Mouse (Mus musculus): ENCODE measurements around the gene Nrip2. TPM values are rescaled to one million over a fixed set of nuclear protein-coding genes. Genes with fewer than 3 reads are reported as not detected.
"Not testable (repeated sequence)": the region's sequence is repeated elsewhere in the genome, so short reads cannot be mapped to it uniquely, and the experiment has no call there.

Nrip2 gene
- polyA plus RNA-seq, 1 experiment from 2014 or later: 6.1 TPM

GRCm38 (mm10) chr6:128363007-128363825 is 35.9 kb upstream of the Nrip2 start:
- peak overlapping the region; percentile 67 for H3K4me3 ChIP-seq (ENCODE audit: low read depth, low read length)
- ATAC-seq (replicated peaks; ENCODE audit: low FRiP score, low TSS enrichment, low read depth): no peak; the same call in 1 of the 2 replicates
- H3K4me2 ChIP-seq (ENCODE audit: low read length): peak overlapping the region; percentile 79
- 1% methylated on average over 45 of the region's 46 CpGs for WGBS
- H3K4me1 ChIP-seq (replicated peaks; ENCODE audit: control insufficient read depth, insufficient read depth, low read length): peaks cover 17% of the 10 kb centered on the region
- no peaks in the 10 kb centered on the region for H3K27me3 ChIP-seq (replicated peaks; ENCODE audit: control insufficient read depth, insufficient read depth, low read length)
- H3K9ac ChIP-seq (ENCODE audit: low read length): peak overlapping the region; percentile 92
- H3K27ac ChIP-seq (ENCODE audit: low read depth): peak overlapping the region; percentile 95
- no peaks in the 10 kb centered on the region for H3K9me3 ChIP-seq (ENCODE audit: control insufficient read depth, low read length)
- DNase-seq (ENCODE audit: low spot score): peak; percentile 83
- H3K36me3 ChIP-seq (ENCODE audit: control insufficient read depth, insufficient read depth, low read length): peaks cover 35% of the 10 kb centered on the region

- ATAC-seq (replicated peaks; ENCODE audit: low FRiP score, low TSS enrichment, low read depth): no peak
- H3K4me2 ChIP-seq (ENCODE audit: low read length): no peak overlapping the region
- H3K9me3 ChIP-seq (ENCODE audit: control insufficient read depth, low read length): no peaks in the 10 kb centered on the region
- peaks cover 40% of the 10 kb centered on the region for H3K36me3 ChIP-seq (ENCODE audit: control insufficient read depth, insufficient read depth, low read length)
- H3K27me3 ChIP-seq (replicated peaks; ENCODE audit: control insufficient read depth, insufficient read depth, low read length): no peaks in the 10 kb centered on the region
- 69% methylated on average over 6 of the region's 6 CpGs for WGBS
- H3K27ac ChIP-seq (ENCODE audit: low read depth): no peak overlapping the region
- H3K4me1 ChIP-seq (replicated peaks; ENCODE audit: control insufficient read depth, insufficient read depth, low read length): peaks cover 17% of the 10 kb centered on the region
- no peak overlapping the region for H3K4me3 ChIP-seq (ENCODE audit: low read depth, low read length)
- DNase-seq (ENCODE audit: low spot score): no peak
- H3K9ac ChIP-seq (ENCODE audit: low read length): no peak overlapping the region
These were observed 34.4 kb upstream of the Nrip2 start for GRCm38 (mm10) chr6:128364721-128365120.

GRCm38 (mm10) chr6:128366466-128366865 is 32.6 kb upstream of the Nrip2 start:
- Histone ChIP-seq H3K9ac (ENCODE audit: low read length) (no peak overlapping the region), H3K27me3 (replicated peaks; ENCODE audit: control insufficient read depth, insufficient read depth, low read length) (no peaks in the 10 kb centered on the region), H3K27ac (ENCODE audit: low read depth) (no peak overlapping the region), H3K4me3 (ENCODE audit: low read depth, low read length) (no peak overlapping the region), H3K4me2 (ENCODE audit: low read length) (no peak overlapping the region), H3K4me1 (replicated peaks; ENCODE audit: control insufficient read depth, insufficient read depth, low read length) (peaks cover 8% of the 10 kb centered on the region), H3K9me3 (ENCODE audit: control insufficient read depth, low read length) (no peaks in the 10 kb centered on the region), H3K36me3 (ENCODE audit: control insufficient read depth, insufficient read depth, low read length) (peaks cover 58% of the 10 kb centered on the region)
- ATAC-seq (replicated peaks; ENCODE audit: low FRiP score, low TSS enrichment, low read depth): no peak
- 89% methylated on average over 5 of the region's 5 CpGs for WGBS
- DNase-seq (ENCODE audit: low spot score): no peak

DNA sequence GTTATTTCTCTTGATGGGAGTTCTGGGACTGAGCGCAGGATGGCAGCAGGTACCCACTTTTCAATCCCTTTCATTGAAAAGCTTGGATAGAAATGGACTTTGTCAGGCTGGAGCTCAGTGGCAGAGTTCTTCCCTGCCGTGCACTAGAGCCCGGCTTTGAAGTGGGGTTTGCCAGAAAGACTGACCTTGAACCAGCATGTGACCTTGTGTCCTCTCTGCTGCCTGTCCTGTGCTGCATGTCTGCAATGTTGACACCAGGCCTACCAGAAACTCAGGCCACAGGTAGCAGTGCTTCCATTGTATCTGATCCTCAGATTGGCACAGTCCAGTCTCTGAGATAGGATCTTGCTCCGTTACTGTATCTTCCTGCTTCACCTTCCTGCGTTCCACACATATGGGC is 29.1 kb upstream of the Nrip2 start:
- no peak for ATAC-seq (replicated peaks; ENCODE audit: low FRiP score, low TSS enrichment, low read depth)
- no peaks in the 10 kb centered on the region for H3K27me3 ChIP-seq (replicated peaks; ENCODE audit: control insufficient read depth, insufficient read depth, low read length)
- peaks cover 94% of the 10 kb centered on the region for H3K36me3 ChIP-seq (ENCODE audit: control insufficient read depth, insufficient read depth, low read length)
- H3K4me2 ChIP-seq (ENCODE audit: low read length): no peak overlapping the region
- H3K9me3 ChIP-seq (ENCODE audit: control insufficient read depth, low read length): no peaks in the 10 kb centered on the region
- no peaks in the 10 kb centered on the region for H3K4me1 ChIP-seq (replicated peaks; ENCODE audit: control insufficient read depth, insufficient read depth, low read length)
- H3K27ac ChIP-seq (ENCODE audit: low read depth): no peak overlapping the region
- H3K9ac ChIP-seq (ENCODE audit: low read length): no peak overlapping the region
- H3K4me3 ChIP-seq (ENCODE audit: low read depth, low read length): no peak overlapping the region
- DNase-seq (ENCODE audit: low spot score): no peak
- 94% methylated on average over 5 of the region's 5 CpGs for WGBS

DNA sequence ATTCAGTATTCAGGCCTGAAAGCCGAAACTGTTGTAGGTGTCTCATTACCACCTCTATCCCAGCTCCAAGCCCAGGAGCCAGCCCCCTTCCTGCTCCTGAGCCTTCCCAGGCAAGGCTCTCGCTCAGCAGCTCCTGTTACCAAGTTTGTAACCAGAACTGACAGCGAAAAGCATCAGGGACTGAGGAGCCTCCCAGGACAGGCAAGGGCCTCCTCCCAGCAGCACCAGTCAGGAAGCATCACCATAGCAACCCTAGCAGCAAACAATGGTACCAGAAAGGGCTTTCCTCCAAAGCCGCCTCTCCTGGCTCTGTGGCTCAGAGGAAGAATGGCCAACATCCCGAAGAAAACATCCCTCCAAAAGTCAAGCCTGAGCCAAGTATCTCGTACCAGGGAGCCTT is 23.9 kb upstream of the Nrip2 start, which contains the start of the genes Tex52 and Gm44596:
Tex52 (plus strand) TSS at position 265 of the 400 bp plus-strand sequence.
Gm44596 (plus strand) TSS at position 312 of the 400 bp plus-strand sequence.
- Histone ChIP-seq H3K36me3 (ENCODE audit: control insufficient read depth, insufficient read depth, low read length) (peaks cover 61% of the 10 kb centered on the region), H3K4me2 (ENCODE audit: low read length) (no peak within 1 kb of the TSS), H3K27ac (ENCODE audit: low read depth) (no peak within 1 kb of the TSS), H3K27me3 (replicated peaks; ENCODE audit: control insufficient read depth, insufficient read depth, low read length) (no peaks in the 10 kb centered on the region), H3K4me3 (ENCODE audit: low read depth, low read length) (no peak within 1 kb of the TSS), H3K4me1 (replicated peaks; ENCODE audit: control insufficient read depth, insufficient read depth, low read length) (no peaks in the 10 kb centered on the region), H3K9ac (ENCODE audit: low read length) (no peak within 1 kb of the TSS), H3K9me3 (ENCODE audit: control insufficient read depth, low read length) (no peaks in the 10 kb centered on the region)
- ATAC-seq (replicated peaks; ENCODE audit: low FRiP score, low TSS enrichment, low read depth) (no peak), DNase-seq (ENCODE audit: low spot score) (no peak)
- 57% methylated on average over 6 of the region's 6 CpGs for WGBS

GRCm38 (mm10) chr6:128376371-128377085 is 22.6 kb upstream of the Nrip2 start:
- no peaks in the 10 kb centered on the region for H3K27me3 ChIP-seq (replicated peaks; ENCODE audit: control insufficient read depth, insufficient read depth, low read length)
- H3K9ac ChIP-seq (ENCODE audit: low read length): no peak overlapping the region
- DNase-seq (ENCODE audit: low spot score): no peak
- no peak overlapping the region for H3K4me2 ChIP-seq (ENCODE audit: low read length)
- 91% methylated on average over 17 of the region's 17 CpGs for WGBS
- no peak for ATAC-seq (replicated peaks; ENCODE audit: low FRiP score, low TSS enrichment, low read depth)
- no peaks in the 10 kb centered on the region for H3K4me1 ChIP-seq (replicated peaks; ENCODE audit: control insufficient read depth, insufficient read depth, low read length)
- peaks cover 47% of the 10 kb centered on the region for H3K36me3 ChIP-seq (ENCODE audit: control insufficient read depth, insufficient read depth, low read length)
- no peaks in the 10 kb centered on the region for H3K9me3 ChIP-seq (ENCODE audit: control insufficient read depth, low read length)
- no peak overlapping the region for H3K4me3 ChIP-seq (ENCODE audit: low read depth, low read length)
- no peak overlapping the region for H3K27ac ChIP-seq (ENCODE audit: low read depth)

DNA sequence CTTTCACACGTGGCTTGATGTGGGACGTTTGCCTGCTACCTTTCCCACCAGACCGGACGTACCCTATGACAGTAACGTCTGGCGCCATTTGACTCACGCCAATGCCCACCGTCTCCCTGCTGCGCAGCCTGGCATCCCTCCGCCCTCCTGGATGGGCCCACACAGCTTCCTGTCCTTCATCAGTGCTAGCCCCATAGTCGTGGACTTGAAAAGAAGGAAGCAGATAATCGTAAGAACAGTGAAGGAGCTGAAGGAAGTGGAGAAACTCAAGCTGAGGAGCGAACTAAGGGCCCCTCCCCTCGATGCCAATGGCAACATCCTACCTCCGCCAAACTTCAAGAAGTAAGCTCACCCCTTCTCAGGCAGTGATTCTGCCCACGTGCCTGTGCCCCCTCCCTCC is 19.5 kb upstream of the Nrip2 start:
- ATAC-seq (replicated peaks; ENCODE audit: low FRiP score, low TSS enrichment, low read depth): no peak
- no peaks in the 10 kb centered on the region for H3K9me3 ChIP-seq (ENCODE audit: control insufficient read depth, low read length)
- no peak overlapping the region for H3K4me3 ChIP-seq (ENCODE audit: low read depth, low read length)
- H3K36me3 ChIP-seq (ENCODE audit: control insufficient read depth, insufficient read depth, low read length): peaks cover 16% of the 10 kb centered on the region
- WGBS: 80% methylated on average over 16 of the region's 16 CpGs
- H3K4me1 ChIP-seq (replicated peaks; ENCODE audit: control insufficient read depth, insufficient read depth, low read length): no peaks in the 10 kb centered on the region
- no peak for DNase-seq (ENCODE audit: low spot score)
- no peak overlapping the region for H3K9ac ChIP-seq (ENCODE audit: low read length)
- H3K27ac ChIP-seq (ENCODE audit: low read depth): no peak overlapping the region
- H3K4me2 ChIP-seq (ENCODE audit: low read length): no peak overlapping the region
- H3K27me3 ChIP-seq (replicated peaks; ENCODE audit: control insufficient read depth, insufficient read depth, low read length): no peaks in the 10 kb centered on the region

DNA sequence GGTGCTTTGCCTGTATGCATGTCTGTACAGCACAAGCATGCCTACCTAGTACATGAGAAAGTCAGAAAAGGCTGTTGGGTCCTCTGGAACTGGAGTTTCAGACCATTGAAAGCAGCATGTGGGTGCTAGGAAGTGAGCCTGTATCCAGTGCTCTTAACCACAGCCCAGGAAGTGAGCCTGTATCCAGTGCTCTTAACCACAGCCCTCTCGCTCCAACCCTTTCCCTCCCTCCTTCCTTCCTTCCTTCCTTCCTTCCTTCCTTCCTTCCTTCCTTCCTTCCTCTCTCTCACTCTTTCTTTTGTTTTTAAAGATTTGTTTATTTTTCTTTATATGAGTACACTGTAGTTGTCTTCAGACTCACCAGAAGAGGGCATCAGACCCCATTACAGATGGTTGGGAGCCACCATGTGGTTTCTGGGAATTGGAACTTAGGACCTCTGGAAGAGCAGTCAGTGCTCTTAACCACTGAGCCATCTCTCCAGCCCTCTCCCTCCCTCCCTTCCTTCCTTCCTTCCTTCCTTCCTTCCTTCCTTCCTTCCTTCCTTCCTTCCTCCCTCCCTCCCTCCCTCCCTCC is 18.4 kb upstream of the Nrip2 start:
- H3K9ac ChIP-seq (ENCODE audit: low read length); H3K4me3 ChIP-seq (ENCODE audit: low read depth, low read length); DNase-seq (ENCODE audit: low spot score); H3K4me1 ChIP-seq (replicated peaks; ENCODE audit: control insufficient read depth, insufficient read depth, low read length); H3K27ac ChIP-seq (ENCODE audit: low read depth); H3K27me3 ChIP-seq (replicated peaks; ENCODE audit: control insufficient read depth, insufficient read depth, low read length); ATAC-seq (replicated peaks; ENCODE audit: low FRiP score, low TSS enrichment, low read depth); H3K9me3 ChIP-seq (ENCODE audit: control insufficient read depth, low read length); H3K36me3 ChIP-seq (ENCODE audit: control insufficient read depth, insufficient read depth, low read length); H3K4me2 ChIP-seq (ENCODE audit: low read length): not testable (repeated sequence)
- 74% methylated on average over 1 of the region's 1 CpGs for WGBS
